Mouse (Mus musculus) liver, embryonic 14.5 days (tissue): ENCODE measurements around the gene Pygl. TPM values are rescaled to one million over a fixed set of nuclear protein-coding genes. Genes with fewer than 3 reads are reported as not detected.

ENCODE experiments used
- ATAC-seq: fragments of 200-750 bp; cut with Nextera tagmentation; 2 replicates; pipeline ENCODE4 v1.8.0; 2017; ENCODE audit warnings: moderate number of reproducible peaks, mild to moderate bottlenecking, moderate library complexity; ENCODE audit not compliant: insufficient read depth
- DNase-seq, 3 experiments: peaks; one replicate each; pipeline ENCODE4 v3.0.0-alpha.2; 2012 to 2013; ENCODE audit warnings: low read depth in 3 of 3, low spot score in 3 of 3
- H3K27ac ChIP-seq: fragments of 300-500 bp; sonication (generic); 2 replicates; pipeline ENCODE4 v1.5.1; 2014; ENCODE audit warnings: moderate library complexity, mild to moderate bottlenecking, control low read depth, inconsistent platforms
- H3K27me3 ChIP-seq: fragments of 300-500 bp; sonication (generic); 2 replicates; pipeline ENCODE4 v1.6.1; 2014; ENCODE audit warnings: mild to moderate bottlenecking, low read length, moderate library complexity; ENCODE audit not compliant: control insufficient read depth, insufficient read depth
- H3K36me3 ChIP-seq: fragments of 300-500 bp; sonication (generic); replicated peaks from 2 replicates; pipeline ENCODE4 v1.6.1; 2014; ENCODE audit warnings: low read depth; ENCODE audit not compliant: control insufficient read depth, insufficient read depth
- H3K4me1 ChIP-seq, 2 experiments: fragments of 200-500 bp in 1 of 2; fragments of 300-500 bp in 1 of 2; sonication (generic) in 1 of 2; replicated peaks; 2 replicates each; pipeline ENCODE4 v1.6.1; 2012 to 2014; ENCODE audit warnings: antibody characterized with exemption in 1 of 2, inconsistent platforms in 1 of 2, low read length in 1 of 2; ENCODE audit not compliant: control insufficient read depth in 2 of 2, insufficient read depth in 2 of 2
- H3K4me2 ChIP-seq: fragments of 300-500 bp; sonication (generic); 2 replicates; pipeline ENCODE4 v1.6.1; 2014; ENCODE audit warnings: low read depth, mild to moderate bottlenecking, control low read depth, moderate library complexity
- H3K4me3 ChIP-seq, 2 experiments: fragments of 200-500 bp in 1 of 2; fragments of 300-500 bp in 1 of 2; sonication (generic) in 1 of 2; 2 replicates each; pipeline ENCODE4 v1.5.1; 2012 to 2014; ENCODE audit warnings: low read depth in 2 of 2, low read length in 2 of 2, mild to moderate bottlenecking in 2 of 2, control low read depth in 1 of 2, inconsistent platforms in 1 of 2, moderate library complexity in 1 of 2; ENCODE audit not compliant: insufficient read depth in 1 of 2
- H3K9ac ChIP-seq: fragments of 300-500 bp; sonication (generic); replicated peaks from 2 replicates; pipeline ENCODE4 v1.6.1; 2014; ENCODE audit warnings: mild to moderate bottlenecking, control low read depth, moderate library complexity
- H3K9me3 ChIP-seq: fragments of 300-500 bp; sonication (generic); 2 replicates; pipeline ENCODE4 v1.6.1; 2016; ENCODE audit warnings: low read length, mixed read lengths; ENCODE audit not compliant: control insufficient read depth
- CTCF ChIP-seq: IDR thresholded peaks from 2 replicates; pipeline ENCODE4 v1.5.1; 2016; ENCODE audit warnings: antibody characterized with exemption, low read depth, control low read depth
- EP300 ChIP-seq: IDR thresholded peaks from 2 replicates; pipeline ENCODE4 v1.6.1; 2016; ENCODE audit warnings: antibody characterized with exemption, low read depth
- WGBS: fragments of 180-500 bp; shearing (Covaris S2); extraction: QIAGEN DNeasy Blood & Tissue Kit; methylation state at CpG from one replicate; pipeline ENCODE4 v1.1.7; 2014; ENCODE audit not compliant: insufficient replicate concordance; 5-methylcytosine and 5-hydroxymethylcytosine counted together
- polyA plus RNA-seq, 2 experiments: library from polyadenylated mRNA; depleted of rRNA in 1 of 2; stranded (reverse) in 1 of 2; unstranded in 1 of 2; fragments of >200 nt; fragmentation: Nextera tagmentation in 1 of 2; extraction: Ambion mirVana in 1 of 2; gene quantifications; 2 replicates each; pipeline versions ENCODE4 v1.2.1 to v1.2.3; 2012 to 2014

Gene Pygl
- polyA plus RNA-seq, 2 experiments = 29.5 to 47.9 TPM

- Histone ChIP-seq H3K27ac (no peak overlapping the region), H3K9ac (no peak overlapping the region), H3K4me2 (no peak overlapping the region), H3K36me3 (no peaks in the 10 kb centered on the region), H3K9me3 (no peaks in the 10 kb centered on the region), H3K27me3 (no peaks in the 10 kb centered on the region), H3K4me3 (no peak overlapping the region), H3K4me1 (peaks cover 0 to 11% of the 10 kb centered on the region in 2 experiments; a peak in 2 of 4 replicates)
- ATAC-seq (no peak), DNase-seq (no peak)
- 78% methylated on average over 10 of the region's 10 CpGs for WGBS
- TF ChIP-seq EP300 (no peak), CTCF (no peak)
Observed at GRCm38 (mm10) chr12:70249616-70250157, 18.4 kb upstream of the Pygl start.

GRCm38 (mm10) chr12:70247683-70248474 is 16.6 kb upstream of the Pygl start:
- no peaks in the 10 kb centered on the region for H3K9me3 ChIP-seq
- no peak overlapping the region for H3K4me3 ChIP-seq
- H3K27me3 ChIP-seq = no peaks in the 10 kb centered on the region
- peaks cover 0 to 11% of the 10 kb centered on the region in 2 experiments; a peak in 2 of 4 replicates for H3K4me1 ChIP-seq
- H3K36me3 ChIP-seq = no peaks in the 10 kb centered on the region
- TF ChIP-seq CTCF = no peak
- no peak for TF ChIP-seq EP300
- ATAC-seq (no peak), DNase-seq (no peak)
- no peak overlapping the region for H3K4me2 ChIP-seq
- no peak overlapping the region for H3K27ac ChIP-seq
- H3K9ac ChIP-seq = no peak overlapping the region
- 55% methylated on average over 15 of the region's 15 CpGs for WGBS

GRCm38 (mm10) chr12:70242550-70242949 is 11.3 kb upstream of the Pygl start:
- H3K27me3 ChIP-seq = no peaks in the 10 kb centered on the region
- no peaks in the 10 kb centered on the region for H3K9me3 ChIP-seq
- WGBS = 62% methylated on average over 7 of the region's 7 CpGs
- no peak for TF ChIP-seq CTCF
- H3K4me3 ChIP-seq = no peak overlapping the region
- ATAC-seq (no peak), DNase-seq (no peak)
- no peaks in the 10 kb centered on the region for H3K36me3 ChIP-seq
- H3K27ac ChIP-seq = no peak overlapping the region
- no peak overlapping the region for H3K9ac ChIP-seq
- H3K4me1 ChIP-seq = no peaks in the 10 kb centered on the region
- H3K4me2 ChIP-seq = no peak overlapping the region

DNA sequence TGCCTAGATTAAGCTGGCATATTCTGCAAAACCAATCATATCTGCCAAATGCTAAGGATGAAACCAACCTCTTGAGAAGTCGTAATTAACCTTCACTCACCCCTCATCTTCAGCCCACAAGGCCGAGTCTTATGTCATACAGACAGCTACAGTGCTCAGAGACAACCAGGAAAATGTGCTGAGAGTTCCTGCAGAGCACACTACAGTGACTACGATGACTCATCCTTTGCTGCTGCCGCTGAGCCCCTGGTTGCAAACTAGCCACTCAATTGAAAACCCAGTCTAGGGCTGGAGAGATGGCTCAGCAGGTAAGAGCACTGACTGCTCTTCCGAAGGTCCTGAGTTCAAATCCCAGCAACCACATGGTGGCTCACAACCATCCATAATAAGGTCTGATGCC is 8.5 kb upstream of the Pygl start:
- no peak overlapping the region for H3K27ac ChIP-seq
- peaks cover 0 to 3% of the 10 kb centered on the region in 2 experiments; a peak in 2 of 4 replicates for H3K4me1 ChIP-seq
- no peak overlapping the region for H3K4me3 ChIP-seq
- H3K27me3 ChIP-seq = no peaks in the 10 kb centered on the region
- ATAC-seq (no peak), DNase-seq (no peak)
- H3K4me2 ChIP-seq = no peak overlapping the region
- WGBS = 38% methylated on average over 5 of the region's 5 CpGs
- TF ChIP-seq CTCF = no peak
- TF ChIP-seq EP300 = no peak
- H3K9ac ChIP-seq = no peak overlapping the region
- H3K36me3 ChIP-seq = no peaks in the 10 kb centered on the region
- H3K9me3 ChIP-seq = no peaks in the 10 kb centered on the region

DNA sequence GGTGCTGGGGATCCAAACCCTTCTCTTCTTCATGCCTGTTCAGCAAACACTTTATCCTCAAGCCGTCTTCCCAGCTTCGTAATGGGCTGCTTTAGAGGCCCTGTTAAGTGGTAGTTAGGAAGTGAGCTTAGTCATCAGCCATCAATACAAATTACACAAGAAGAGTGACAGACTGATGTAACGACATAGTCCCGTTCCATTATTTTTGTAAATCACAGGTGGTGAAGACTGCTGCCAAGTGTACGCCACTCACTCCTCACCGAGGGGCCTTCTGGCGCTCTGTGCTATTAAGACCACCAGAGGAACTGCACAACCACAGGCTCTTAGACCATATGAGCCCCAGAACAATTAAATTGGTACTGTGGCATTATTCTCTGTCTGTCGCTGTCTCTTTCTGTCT is 7.3 kb upstream of the Pygl start:
- TF ChIP-seq CTCF (no peak), EP300 (no peak)
- Histone ChIP-seq H3K9ac (no peak overlapping the region), H3K9me3 (no peaks in the 10 kb centered on the region), H3K4me1 (peaks cover 0 to 9% of the 10 kb centered on the region in 2 experiments; a peak in 3 of 4 replicates), H3K4me2 (no peak overlapping the region), H3K27me3 (no peaks in the 10 kb centered on the region), H3K36me3 (no peaks in the 10 kb centered on the region), H3K4me3 (no peak overlapping the region), H3K27ac (no peak overlapping the region)
- ATAC-seq = no peak
- DNase-seq = no peak
- WGBS = 64% methylated on average over 8 of the region's 8 CpGs
